Mouse (Mus musculus): ENCODE measurements around the gene Hoxd12.

Hoxd12 gene

DNA sequence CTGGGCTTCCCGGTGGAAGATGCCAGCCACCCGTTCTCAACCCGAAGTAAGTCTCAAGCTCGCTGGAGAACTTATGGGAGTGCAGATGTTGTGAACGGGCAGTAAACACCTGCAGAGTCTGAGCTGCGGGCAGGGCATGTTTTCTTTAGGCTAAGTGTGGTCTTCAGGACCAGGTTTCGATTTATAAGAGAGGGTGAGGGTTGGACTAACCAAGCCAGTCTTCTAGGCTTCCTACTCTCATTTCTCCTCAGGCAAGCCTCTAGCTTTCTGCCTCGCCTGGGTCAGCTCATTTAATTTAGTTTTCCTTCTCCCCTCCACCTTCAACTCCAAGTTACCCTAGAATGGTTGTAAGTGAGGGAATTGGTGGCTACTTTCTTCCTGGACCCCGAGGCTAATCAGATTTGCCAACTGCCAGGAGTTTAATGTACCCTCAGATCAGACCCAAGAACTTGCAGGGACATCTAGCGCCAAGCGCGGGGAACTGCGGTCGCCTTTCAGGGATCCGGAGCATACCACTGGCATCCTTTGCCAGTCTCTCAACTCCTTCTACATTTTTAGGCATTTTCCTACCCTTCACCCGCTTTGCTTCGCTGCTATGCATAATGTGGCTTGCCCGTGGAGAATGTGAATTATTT is 11.4 kb upstream of the Hoxd12 start:
- peak; percentile 53 to 55 for DNase-seq (ENCODE audit: low spot score in 2 of 2)

DNA sequence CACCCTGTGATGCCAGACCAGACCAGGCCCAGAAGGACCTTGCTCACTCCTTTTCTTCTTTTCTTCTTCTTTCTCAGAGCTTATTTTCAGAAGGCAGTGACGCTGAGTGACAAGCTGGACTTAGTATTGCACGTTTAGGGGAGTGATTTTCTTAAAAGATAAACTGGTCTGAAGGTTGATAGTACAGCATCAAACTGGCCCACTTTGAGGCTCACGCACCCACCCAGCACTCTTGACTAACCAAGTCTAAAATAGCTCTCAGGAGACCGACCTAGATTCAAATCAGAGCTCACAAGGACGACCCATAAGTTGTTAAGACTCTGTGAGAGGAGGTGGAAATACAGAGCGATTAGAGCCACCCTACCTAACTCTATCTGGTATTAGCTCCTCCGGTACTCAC is 8.4 kb upstream of the Hoxd12 start:
- DNase-seq (ENCODE audit: low spot score in 2 of 2): no peak

DNA sequence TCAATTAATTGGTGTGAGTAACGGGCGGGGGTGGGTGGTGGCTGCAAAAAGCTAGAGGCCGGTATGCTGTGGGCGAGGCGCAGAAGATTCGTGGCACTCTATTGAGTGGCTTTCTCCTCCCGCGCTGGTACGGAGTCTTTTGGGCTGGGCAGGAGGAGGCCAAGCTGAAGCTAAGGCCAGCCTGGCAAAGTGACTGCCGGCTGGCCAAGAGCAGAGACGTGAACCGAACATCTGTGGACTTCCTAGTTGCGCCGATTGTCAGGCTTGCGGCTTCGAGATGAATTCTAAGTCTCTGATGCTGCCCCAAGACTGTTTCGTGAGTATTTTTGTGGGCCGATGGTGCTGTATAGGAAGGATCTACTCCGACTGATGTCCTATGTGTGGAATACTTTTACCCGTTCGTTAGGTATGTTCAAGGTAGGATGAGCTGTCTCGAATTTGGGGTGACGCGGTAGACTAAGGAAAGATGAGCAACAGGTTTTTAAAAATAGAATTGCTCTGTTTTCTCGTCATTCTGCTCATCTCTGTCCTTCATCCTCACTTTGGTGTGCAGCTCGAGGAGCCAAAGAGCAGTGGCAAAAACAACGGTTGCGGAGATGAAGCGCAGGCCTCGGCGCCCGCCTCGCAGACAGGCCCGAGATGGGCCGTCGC is 7.5 kb upstream of the Hoxd12 start:
- no peak for DNase-seq (ENCODE audit: low spot score in 2 of 2)

DNA sequence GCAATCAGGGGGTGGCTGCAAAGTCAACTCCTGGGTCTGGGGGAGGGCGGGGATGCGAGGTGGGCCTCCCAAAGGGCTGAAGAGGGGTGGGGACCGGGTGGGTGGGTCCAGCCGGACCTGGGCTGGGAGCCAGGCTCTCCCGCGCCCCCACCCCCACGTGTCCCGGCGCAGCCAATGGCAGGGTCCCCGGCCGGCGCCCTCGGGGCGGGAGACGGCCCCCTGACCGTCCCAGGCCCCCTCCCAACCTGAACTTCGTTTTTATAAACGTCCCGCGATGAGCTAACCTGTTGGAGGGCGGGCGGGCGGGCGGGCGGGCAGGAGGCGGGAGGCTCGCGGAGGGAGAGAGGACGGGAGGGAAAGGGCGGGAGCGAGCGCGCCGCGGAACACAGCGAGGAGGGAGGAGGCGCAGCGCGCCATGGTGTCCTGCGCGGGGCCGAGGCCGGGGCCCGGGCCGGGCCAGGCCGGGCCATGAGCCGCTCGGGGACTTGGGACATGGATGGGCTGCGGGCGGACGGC is 6.9 kb upstream of the Hoxd12 start, which contains the start of gene Hoxd13:
Hoxd13 (plus strand) TSS at position 469 of the 516 bp plus-strand sequence.
- no peak for DNase-seq (ENCODE audit: low spot score in 2 of 2)

DNA sequence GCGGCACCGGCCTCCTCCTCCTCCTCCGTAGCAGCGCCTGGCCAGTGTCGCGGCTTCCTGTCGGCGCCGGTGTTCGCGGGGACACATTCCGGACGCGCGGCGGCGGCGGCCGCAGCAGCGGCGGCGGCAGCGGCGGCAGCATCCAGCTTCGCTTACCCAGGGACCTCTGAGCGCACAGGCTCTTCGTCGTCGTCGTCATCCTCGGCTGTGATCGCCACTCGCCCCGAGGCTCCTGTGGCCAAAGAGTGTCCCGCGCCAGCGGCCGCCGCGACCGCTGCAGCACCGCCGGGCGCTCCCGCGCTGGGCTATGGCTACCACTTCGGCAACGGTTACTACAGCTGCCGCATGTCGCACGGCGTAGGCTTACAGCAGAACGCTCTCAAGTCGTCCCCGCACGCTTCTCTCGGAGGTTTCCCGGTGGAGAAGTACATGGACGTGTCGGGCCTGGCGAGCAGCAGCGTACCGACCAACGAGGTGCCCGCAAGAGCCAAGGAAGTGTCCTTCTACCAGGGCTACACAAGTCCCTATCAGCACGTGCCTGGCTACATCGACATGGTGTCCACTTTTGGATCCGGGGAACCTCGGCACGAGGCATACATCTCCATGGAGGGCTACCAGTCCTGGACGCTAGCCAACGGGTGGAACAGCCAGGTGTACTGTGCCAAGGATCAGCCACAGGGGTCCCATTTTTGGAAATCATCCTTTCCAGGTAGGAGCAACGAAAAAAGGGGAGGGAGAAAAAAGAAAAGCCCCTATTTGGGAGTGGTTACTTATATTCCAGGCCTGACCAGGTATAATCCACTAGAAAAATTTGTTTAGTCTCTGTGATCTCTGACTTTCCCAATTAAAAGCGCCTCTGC is 6.2 kb upstream of the Hoxd12 start:
- DNase-seq (ENCODE audit: low spot score in 2 of 2): no peak

DNA sequence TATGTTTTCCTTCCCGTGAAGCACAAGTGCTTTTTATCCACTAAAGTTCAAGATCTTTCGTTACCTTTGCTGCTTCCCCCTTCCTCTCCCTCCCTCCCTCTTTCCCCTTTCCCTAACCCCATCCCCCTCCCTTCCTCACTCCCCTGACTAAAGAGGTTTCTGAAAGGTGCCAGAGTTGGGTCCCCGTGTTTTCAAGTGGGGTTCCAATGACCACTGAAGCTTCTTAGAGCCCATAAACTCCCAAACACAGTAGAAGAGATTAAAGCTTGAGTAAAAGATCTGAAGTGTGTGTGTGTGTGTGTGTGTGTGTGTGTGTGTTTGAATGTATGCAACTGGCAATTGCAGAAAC is 5.6 kb upstream of the Hoxd12 start:
- no peak for DNase-seq (ENCODE audit: low spot score in 2 of 2)

DNA sequence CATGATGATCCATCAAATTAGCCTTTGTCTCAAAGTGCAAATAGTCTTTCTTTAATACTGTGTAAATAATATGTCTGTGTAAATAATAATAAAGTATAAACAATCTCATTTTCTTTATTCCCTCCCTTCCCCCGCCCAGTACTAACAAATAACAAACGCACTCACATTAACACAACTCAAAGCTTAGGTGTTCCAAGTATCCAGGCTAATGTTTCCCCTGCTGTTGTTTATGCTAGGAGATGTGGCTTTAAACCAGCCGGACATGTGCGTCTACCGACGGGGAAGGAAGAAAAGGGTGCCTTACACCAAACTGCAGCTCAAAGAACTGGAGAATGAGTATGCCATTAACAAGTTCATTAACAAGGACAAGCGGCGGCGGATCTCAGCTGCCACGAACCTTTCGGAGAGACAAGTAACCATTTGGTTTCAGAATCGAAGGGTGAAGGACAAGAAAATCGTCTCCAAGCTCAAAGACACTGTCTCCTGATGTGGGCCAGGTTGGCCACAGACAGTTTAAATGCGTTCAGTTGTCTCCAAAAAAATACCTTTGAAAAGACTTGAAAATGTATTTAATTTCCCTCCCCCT is 5.1 kb upstream of the Hoxd12 start:
- DNase-seq (ENCODE audit: low spot score in 2 of 2): no peak

DNA sequence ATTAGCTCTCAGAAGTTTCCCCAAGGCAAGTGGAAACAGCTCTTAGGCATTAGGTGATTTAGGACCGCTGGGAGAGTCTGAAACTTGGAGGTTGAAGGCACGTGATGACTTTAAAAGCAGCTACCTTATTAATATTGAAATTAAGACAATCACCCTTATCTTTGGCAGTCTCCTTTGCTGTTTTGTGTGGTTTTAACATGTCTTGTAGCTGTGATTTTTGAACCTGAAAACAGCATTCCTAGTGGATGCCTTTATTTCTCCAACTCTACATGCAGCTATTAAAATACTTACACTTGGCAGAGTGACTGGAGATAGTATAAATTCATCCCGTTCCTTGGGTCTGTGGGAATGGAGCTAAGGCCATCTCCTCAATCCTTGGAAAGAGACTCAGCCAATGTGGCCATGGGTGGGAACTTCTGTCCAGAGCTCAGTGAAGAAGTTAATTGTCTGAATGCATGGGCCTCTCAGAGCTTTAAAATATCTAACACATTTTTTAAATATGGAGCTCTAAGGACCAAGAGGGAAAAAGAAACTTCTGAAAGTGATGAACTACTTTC is 4.1 kb upstream of the Hoxd12 start:
- no peak for DNase-seq (ENCODE audit: low spot score in 2 of 2)

DNA sequence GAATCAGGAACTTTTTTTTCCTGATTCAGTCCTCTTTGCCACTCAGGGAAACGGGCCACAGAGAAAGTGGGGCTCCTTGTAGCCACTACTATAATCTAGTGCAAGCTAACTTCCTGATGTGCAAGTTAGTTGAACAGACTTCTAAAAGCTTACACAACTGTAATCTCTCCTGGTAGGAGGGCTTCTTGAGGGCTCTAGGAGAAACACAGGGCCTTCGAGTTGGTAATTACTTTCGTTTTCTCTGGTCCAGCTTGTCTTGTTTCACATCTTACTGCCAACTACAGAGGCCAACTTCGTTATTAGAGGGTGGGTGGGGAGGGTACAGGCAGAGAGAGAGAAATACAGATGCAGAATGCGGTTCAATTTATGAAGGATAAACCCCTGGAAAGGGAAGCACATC is 3.0 kb upstream of the Hoxd12 start:
- DNase-seq (ENCODE audit: low spot score in 2 of 2): no peak

DNA sequence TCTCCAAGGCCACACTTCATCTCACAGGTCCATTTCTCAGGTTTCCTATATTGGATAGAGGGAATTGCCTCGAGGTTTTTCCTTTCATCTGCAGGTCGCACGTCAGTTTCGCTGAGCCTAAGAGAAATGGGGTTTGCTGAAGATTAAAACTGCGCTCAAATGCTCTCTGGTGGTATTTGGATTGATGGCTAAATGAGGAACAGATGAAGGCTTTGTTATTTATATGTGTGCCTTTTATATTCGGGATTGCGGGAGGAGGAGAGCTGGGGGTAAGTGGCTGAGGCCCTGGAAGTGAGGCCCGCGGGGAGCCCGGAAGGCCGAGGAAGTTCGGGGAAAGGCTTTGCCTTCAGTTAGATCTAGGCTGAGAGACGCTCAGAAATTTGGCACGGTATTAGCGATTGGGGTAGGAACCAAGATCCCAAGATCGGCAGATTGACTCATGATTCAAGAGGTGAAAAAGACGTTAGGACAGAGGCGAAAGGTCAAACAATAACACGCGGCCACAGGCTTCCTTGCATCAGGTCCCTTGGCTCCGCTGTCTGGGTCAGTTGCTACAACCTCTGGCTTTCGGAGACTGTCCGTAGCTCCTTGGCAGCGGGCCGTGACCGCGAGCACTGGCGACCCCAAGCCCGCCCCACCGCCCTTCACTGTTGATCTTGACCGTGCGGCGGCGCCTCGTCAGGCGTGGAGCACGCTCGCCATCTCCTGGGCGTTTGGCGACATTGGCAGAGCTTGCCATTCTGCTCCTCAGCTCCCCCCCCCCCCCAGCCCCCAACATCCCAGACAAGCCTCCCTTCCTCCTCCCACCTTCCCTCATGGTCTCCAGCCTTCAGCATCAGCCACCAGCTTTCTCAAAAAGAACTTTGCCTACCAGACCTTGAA is 2.1 kb upstream of the Hoxd12 start:
- no peak for DNase-seq (ENCODE audit: low spot score in 2 of 2)

DNA sequence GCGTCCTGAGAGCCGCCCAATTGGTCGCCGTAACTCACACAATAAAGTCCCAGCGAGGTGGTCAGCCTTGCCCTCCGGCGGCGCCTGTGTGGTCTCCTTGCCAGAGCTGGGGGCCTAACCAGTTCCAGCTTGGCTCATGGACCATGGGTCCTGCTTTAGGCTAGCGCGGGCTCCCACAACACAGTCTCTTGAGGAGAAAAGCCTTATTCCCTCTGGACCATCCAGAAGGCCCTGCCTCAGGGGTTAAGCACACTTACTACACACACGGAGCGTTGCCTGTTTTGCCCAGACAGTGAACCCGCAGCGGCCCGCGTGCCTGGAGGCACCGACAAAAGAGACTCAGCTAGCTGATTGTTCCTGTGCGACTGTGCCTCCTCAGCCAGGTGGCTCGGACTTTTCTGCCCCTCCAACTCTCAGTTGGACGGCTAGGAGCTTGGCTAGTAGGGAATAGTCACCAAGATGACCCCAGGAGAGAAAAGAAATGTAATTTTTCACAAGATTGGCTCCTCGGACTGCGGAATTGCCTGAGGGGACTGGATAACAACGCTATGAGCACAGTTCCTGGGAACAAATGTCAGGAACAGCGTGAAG is 883 bp upstream of the Hoxd12 start:
- no peak for DNase-seq (ENCODE audit: low spot score in 2 of 2)

DNA sequence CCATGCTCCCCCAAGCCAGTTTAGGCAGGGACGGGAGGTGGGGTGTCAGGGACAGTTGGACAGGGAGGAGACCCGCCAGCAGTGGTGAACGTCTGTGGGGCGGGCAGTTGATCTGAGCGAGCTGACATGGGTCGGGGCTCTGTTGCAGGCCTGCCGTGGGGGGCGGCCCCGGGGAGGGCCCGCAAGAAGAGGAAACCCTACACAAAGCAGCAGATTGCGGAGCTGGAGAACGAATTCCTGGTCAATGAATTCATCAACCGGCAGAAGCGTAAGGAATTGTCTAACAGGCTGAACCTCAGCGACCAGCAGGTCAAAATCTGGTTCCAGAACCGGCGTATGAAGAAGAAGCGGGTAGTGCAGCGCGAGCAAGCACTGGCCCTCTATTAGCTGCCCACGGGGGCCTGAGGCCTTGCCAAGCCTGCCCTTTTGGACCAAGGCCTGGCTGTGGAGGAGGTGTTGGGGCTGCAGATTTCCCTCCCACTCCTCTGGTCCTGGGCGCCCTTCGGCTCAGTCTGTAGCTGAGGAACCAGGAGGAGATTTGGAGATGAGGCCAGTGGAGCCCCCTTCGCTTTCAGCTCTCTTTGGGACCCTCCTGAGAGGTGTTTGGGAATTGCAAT is 961 bp downstream of the Hoxd12 start:
- DNase-seq (ENCODE audit: low spot score in 2 of 2): no peak

DNA sequence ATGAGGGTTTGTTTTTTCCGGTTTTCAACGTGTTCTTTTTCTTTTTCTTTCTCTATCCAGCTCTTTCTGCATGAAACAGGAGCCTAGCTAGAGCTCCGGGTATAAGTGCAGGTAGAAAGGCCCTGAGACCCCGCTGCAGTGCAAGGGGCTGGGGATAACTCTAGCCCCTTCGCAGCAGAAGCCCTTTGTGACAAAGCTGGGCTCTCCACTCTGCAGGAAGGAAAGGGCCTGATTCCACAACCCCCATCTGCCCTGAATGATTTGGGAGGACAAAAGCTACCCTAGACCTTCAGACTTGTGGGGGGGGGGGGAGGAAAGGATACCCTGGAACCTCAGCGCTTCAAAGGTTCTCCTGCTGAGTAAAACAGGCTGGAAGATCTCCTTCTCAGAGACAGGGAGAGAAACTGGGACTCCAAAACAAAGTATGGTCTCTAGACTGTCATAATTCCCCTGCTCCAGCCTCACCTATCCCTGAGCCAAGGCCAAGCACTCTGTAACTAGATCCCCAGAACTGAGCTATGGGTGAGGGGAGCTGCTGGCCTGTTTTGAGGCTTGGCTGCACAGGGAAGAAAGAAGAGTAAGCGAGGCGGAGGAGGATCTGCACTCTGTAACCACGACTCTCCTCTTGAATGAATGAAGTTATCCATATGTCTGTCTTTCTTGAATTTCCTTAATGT is 1.7 kb downstream of the Hoxd12 start:
- DNase-seq (ENCODE audit: low spot score in 2 of 2): no peak

DNA sequence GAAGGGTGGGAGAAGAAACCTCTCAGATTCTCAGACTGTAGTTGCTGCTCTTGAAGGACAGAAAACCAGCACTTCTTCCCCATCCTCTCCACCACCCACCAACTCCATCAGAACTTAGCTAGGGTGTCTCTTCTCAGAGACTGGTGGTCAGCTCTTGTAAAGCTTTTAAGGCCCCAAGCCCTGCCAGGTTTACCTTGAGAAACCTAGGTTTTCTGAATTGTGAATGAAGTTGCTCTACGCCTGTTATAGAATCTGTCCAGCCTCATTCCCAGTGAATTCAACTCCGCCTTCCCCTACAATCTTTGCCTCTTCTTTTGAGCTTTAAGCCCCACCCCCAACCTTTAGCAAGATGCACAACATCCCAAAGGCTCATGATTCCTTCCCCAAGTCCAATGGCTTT is 2.3 kb downstream of the Hoxd12 start:
- DNase-seq (ENCODE audit: low spot score in 2 of 2): no peak

DNA sequence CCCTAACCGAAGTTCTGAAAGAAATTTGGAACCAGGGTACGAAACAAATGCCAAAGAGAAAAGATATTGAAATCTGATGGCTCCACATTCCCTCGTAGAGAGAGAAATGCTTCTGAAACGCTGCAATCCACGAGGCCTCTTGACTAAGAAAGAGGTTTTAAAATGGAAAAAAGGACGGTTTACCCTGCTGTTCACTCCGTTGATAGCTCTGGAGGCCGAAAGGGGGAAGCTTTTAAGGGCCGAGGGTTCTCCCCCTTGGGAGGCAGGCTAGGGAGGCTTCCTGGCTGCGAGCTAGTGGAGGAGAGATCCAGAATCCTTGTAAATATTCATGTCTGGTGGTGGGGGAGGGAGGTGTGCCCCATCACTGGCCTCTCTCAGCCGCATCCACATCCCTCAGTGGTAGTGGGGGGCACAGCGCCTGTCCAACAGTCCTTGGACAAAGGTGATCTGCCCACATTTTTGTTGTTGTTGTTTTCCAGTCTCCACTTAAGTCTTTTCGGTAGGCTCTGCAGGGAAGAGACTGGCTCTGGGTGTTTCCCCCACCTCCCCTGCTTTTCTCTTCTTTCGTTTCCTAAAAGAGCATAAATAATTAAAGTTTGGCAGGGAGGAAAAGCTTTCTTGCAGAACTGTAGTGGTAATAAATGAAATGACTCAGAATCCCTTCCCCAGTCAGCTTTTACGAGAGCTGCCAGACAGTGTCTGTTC is 4.2 kb downstream of the Hoxd12 start, which contains the start of gene Hoxd11:
Hoxd11 (plus strand) TSS at position 667 of the 705 bp plus-strand sequence.
- DNase-seq (ENCODE audit: low spot score in 2 of 2): no peak

DNA sequence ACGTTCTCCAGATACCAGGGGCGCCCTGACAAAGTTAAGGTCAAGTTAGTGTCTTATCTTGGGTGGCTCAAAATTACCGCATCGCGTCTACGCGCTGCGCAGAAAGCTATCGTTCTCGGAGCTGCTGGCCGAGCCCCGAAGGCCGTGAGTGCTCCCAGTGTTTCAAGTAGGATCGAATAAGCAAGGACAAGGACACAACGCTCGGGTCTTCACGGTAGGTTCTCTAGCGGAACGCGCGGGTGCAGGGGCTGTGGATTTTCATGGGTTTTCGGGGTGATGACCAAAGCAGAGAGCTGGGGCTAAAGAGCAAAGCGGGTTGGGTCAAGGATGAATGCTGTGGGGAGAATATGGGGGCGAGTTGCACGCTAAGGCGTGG is 4.8 kb downstream of the Hoxd12 start:
- no peak for DNase-seq (ENCODE audit: low spot score in 2 of 2)

DNA sequence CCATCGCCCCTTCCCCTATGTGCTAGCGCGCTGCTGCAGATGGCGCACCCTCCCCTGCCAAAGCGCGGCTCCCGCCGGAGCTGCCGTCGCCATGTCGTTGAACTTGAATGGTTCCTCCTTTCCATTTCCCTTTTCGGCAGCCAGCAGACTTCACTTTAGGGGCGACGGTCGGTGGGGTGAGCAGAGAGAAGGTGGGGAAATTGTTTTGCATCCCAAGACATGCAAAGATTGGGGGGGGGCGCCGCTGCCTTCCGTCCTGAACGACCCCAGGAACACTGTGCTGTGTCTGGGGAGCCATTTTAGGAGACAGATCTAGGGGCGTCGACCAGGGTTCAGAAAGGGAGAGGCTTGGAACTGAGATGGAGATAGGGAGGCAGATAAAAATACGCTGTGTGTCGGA is 5.2 kb downstream of the Hoxd12 start:
- DNase-seq (ENCODE audit: low spot score in 2 of 2): no peak

DNA sequence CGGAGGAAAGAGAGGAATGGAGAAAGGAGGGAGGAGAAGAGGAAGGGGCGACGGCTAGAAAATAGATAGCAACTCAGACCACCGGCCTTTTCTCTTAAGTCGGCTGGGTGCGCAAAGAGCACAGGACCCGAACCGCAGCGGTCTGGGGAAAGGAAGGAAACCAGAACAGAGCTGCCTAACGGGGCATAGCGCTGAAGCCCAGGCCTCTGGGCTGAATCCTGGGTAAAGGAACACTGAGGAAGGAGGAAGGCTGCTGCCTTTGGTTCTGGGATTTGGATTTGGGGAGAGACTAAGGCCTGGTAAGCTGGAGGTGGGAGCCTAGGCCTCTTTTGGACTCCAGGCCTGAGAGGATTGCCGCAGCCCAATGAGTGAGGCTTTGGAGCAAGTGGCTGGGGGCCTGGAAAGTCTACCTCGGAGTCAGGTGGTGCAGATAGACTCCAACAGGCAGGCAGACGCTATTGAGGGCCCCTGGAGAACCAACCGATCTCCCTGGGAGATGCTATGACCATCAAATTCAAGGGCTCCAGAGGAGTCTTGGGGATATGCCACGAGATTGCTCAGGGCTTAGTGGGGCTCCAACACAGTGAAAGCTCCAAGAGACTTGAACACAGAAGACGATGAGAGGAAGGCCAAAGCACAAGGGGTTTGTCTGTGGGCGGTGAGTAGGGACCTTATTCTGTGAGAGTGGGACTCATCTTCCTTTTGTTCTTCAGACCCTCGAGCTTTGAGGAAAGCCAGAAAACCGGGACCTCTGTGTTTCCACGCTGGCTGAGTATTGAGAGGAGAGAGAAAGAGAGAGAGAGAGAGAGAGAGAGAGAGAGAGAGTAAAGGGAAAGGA is 6.0 kb downstream of the Hoxd12 start:
- no peak for DNase-seq (ENCODE audit: low spot score in 2 of 2)

Data from right cerebral cortex, postnatal 36 days (tissue).